Mouse (Mus musculus): Measurements from ENCODE around the gene Tas1r1. TPM values are rescaled to one million over a fixed set of nuclear protein-coding genes. Genes with fewer than 3 reads are reported as not detected.

The Tas1r1 gene
- 0.35 and 0.65 TPM in 2 replicates for polyA plus RNA-seq (2016; fragmentation: Nextera tagmentation; extraction: Ambion mirVana)

DNA sequence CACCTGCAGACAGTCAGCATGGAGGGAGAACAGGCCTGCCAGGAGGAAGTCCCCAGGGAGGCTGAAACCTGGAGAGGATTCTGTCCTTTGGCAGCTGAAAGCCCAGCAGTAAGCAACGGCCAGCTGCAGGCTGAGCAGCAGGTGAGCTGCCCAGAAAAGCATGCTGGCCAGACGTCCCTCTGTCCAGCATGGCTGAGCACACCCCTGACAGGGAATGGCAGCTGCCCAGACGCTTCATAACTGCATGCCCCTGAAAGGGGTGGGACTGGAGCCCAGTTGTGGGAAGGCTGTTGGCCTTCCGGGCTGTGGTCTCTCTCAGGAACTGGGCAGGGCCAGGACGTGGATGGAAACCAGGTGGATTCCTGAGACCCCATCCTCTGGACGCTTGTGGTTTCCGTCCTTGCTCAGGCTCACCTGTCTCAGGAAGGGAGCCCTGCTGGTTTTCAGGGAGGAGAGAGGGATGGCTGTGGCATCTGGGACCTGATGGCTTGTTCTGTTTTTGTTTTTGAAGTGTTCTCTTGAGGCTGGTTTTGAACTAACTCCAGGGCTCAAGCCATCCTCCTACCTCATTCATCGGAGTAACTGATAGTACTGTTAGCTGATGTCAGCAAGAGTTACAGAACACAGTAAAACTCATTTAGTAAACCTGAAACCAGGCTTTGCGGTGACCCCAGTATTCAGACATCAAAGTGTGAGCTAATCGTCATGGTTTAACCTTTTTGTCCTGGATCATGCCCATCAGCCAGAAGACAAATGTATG is at the start of gene Tas1r1:
Gene Tas1r1 (minus strand): TSS at position 344 of the 760 bp plus-strand sequence.
- no peak for DNase-seq (ENCODE audit: low spot score)
- Histone ChIP-seq H3K4me3 (peak within 1 kb of the TSS; percentile 84), H3K27ac (peak within 1 kb of the TSS; percentile 83), H3K36me3 (peaks cover 26% of the 10 kb centered on the region), H3K9me3 (replicated peaks) (no peaks in the 10 kb centered on the region), H3K27me3 (ENCODE audit: low read depth, poor library complexity, severe bottlenecking) (no peaks in the 10 kb centered on the region), H3K4me1 (peaks cover 23% of the 10 kb centered on the region)
- 52% methylated on average over 10 of the region's 10 CpGs for WGBS

DNA sequence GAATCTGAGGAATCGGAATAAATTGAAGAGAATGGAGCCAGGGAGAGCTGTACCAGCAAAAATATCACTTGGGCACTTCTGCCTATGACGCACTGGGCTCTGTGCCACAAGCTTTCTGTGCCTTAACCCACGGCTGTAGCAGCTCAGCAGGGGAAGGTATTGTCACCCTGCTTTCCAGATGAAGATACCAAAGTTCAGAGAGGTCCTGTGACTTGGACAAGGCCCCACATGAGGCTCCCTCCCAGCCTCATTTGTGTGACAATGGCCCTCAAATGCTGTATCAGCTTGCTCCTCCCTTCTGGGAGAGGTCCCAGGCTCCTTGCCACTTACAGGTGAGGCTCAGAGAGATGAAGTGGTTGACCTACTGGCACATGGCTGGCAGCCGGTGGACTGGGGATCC is 49.8 kb upstream of the Tas1r1 start:
- Histone ChIP-seq H3K9me3 (replicated peaks) (no peaks in the 10 kb centered on the region), H3K27me3 (ENCODE audit: low read depth, poor library complexity, severe bottlenecking) (0 out of 2 replicates have a peak, but pooled peaks cover 16% of the 10 kb centered on the region), H3K4me1 (peaks cover 34% of the 10 kb centered on the region), H3K4me3 (peak overlapping the region; percentile 92), H3K36me3 (peaks cover 15% of the 10 kb centered on the region), H3K27ac (no peak overlapping the region)
- WGBS = 53% methylated on average over 4 of the region's 4 CpGs
- no peak for DNase-seq (ENCODE audit: low spot score)

DNA sequence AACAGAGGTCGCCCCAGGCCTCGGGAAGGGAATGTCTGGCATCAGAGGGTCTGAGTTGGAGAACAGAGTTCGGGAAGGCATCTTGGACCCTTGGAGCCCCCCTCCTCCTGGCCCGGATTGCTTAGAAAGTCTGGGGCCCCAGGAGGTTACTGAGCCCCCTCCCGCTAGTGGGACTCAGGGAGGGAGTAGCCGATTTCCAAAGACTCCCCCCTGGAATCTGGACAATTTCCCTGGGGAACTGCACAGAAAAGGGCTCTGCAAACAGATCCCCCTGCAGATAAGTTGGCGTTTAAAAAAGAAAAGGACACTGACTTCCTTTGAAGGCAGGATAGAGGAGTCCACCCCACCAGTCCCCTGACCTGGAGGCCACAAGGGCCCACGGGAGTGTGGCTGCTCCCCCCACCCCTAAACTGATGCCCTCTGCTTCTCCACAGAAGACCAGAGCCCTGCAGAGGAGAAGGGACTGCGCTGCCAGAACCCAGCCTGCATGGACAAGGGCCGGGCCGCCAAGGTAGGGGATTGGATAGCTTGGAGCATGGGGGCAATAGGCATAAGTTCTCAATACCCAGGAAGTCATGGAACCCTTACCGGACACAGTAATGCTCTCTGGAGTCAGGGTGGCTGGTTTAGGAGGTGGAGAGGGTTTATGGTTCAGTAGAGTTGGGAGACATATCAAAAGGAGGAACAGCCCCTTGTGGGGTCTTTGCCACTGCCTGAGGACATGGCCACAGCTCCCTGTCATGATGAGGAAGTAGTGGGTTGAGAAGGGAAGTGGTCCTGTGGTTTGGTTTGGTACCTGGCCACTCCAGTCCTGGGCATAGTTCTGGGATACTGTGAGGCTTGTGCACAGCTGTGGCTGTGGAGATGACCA is 49.1 kb upstream of the Tas1r1 start:
- Histone ChIP-seq H3K4me3 (peak overlapping the region; percentile 92), H3K27me3 (ENCODE audit: low read depth, poor library complexity, severe bottlenecking) (0 out of 2 replicates have a peak, but pooled peaks cover 16% of the 10 kb centered on the region), H3K36me3 (peaks cover 11% of the 10 kb centered on the region), H3K27ac (peak overlapping the region; percentile 91), H3K4me1 (peaks cover 29% of the 10 kb centered on the region), H3K9me3 (replicated peaks) (no peaks in the 10 kb centered on the region)
- WGBS = 8% methylated on average over 12 of the region's 12 CpGs
- DNase-seq (ENCODE audit: low spot score) = no peak

DNA sequence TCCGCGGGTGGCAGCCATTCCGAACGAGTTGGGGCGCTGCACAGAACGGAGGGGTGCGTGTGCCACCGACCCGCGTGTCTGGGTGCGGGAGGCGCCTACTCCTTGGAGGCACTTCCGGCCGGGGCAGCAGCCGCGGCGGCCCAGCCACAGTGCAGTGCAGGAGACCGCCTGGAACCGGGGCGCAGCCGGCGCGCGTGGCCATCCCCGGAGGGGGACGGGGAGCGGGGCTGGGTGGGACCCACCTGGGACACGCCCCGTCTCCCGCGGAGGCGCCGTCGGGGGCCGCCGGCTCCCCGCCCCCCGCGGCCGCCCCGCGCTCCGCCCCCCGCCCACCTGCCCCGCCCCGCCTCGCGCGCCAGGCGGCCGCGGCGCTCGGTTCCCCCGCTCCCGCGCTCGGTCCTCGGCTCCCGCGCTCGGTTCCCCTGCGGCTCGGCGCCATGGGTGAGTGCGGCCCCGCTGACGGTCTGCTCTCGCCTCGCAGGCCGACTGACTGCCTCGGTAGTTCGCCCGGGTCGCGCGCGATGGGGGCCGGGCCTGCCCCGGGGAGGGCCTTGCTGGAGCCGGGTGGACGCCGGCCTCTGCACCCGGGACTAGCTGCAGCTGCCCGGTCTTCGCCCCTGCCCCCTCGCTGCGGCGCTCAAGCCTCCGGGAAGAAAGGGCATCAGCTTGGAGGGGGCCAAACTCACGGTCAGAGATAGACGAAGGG is 48.3 kb upstream of the Tas1r1 start:
- WGBS = under 1% methylated on average over 78 of the region's 92 CpGs
- no peaks in the 10 kb centered on the region for H3K9me3 ChIP-seq (replicated peaks)
- 0 out of 2 replicates have a peak, but pooled peaks cover 16% of the 10 kb centered on the region for H3K27me3 ChIP-seq (ENCODE audit: low read depth, poor library complexity, severe bottlenecking)
- peak overlapping the region; percentile 91 for H3K27ac ChIP-seq
- DNase-seq (ENCODE audit: low spot score) = peak; percentile 79
- H3K36me3 ChIP-seq = peaks cover 11% of the 10 kb centered on the region
- H3K4me3 ChIP-seq = peak overlapping the region; percentile 92
- H3K4me1 ChIP-seq = peaks cover 26% of the 10 kb centered on the region

DNA sequence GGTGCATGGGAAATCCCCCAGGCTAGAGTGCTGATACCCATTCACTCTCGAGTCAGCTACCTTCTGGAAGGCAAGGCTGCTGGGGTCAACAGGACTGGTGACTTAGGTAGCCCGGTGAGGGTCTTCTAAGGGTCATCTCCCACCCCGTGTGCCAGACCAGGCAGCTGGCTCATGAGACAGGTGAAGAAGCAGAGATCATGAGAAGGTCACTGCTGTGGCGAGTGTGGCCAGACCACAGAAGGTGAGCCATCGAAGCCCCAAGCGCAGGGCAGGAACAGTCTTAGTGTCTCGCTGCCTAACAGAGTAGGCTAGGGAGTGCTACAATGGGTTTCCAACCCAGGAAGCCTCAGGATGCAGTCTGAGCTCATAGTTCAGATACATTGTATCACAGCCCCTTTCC is 46.2 kb upstream of the Tas1r1 start:
- no peak overlapping the region for H3K27ac ChIP-seq
- no peaks in the 10 kb centered on the region for H3K9me3 ChIP-seq (replicated peaks)
- WGBS = 87% methylated on average over 7 of the region's 7 CpGs
- peaks cover 26% of the 10 kb centered on the region for H3K4me1 ChIP-seq
- 0 out of 2 replicates have a peak, but pooled peaks cover 16% of the 10 kb centered on the region for H3K27me3 ChIP-seq (ENCODE audit: low read depth, poor library complexity, severe bottlenecking)
- DNase-seq (ENCODE audit: low spot score) = no peak
- peaks cover 10% of the 10 kb centered on the region for H3K36me3 ChIP-seq
- H3K4me3 ChIP-seq = no peak overlapping the region

GRCm38 (mm10) chr4:152083611-152084220 is 45.3 kb upstream of the Tas1r1 start:
- 0 out of 2 replicates have a peak, but pooled peaks cover 16% of the 10 kb centered on the region for H3K27me3 ChIP-seq (ENCODE audit: low read depth, poor library complexity, severe bottlenecking)
- no peak overlapping the region for H3K27ac ChIP-seq
- WGBS = 69% methylated on average over 7 of the region's 7 CpGs

DNA sequence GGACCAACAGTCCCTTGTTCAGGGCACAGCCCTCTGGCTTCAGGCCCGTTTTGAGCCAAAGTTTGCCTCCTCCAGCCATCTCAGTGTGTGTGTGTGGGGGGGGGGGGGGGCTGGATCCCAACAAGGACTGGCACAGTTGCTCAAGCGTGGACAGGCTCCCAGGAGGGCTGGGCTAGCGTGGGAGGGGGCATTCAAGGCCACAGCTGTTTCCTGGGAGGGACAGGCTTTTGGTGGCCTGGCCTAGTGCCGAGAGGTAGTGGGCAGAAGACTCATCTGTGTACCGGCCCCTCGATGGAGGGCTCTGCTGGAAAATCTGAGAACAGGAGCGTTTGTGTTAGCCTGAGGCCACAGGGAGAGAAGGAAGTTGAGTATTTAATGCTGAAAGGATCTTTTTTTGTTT is 41.6 kb upstream of the Tas1r1 start:
- DNase-seq (ENCODE audit: low spot score) = no peak
- Histone ChIP-seq H3K4me3 (no peak overlapping the region), H3K27me3 (ENCODE audit: low read depth, poor library complexity, severe bottlenecking) (0 out of 2 replicates have a peak, but pooled peaks cover 4% of the 10 kb centered on the region), H3K9me3 (replicated peaks) (no peaks in the 10 kb centered on the region), H3K4me1 (peaks cover 17% of the 10 kb centered on the region), H3K36me3 (no peaks in the 10 kb centered on the region), H3K27ac (no peak overlapping the region)
- 76% methylated on average over 7 of the region's 7 CpGs for WGBS

More at GRCm38 (mm10) chr4:152083611-152084220, 45.3 kb upstream of the Tas1r1 start:
- H3K36me3 ChIP-seq = 0 out of 2 replicates have a peak, but pooled peaks cover 5% of the 10 kb centered on the region
- no peak overlapping the region for H3K4me3 ChIP-seq
- peaks cover 23% of the 10 kb centered on the region for H3K4me1 ChIP-seq
- no peaks in the 10 kb centered on the region for H3K9me3 ChIP-seq (replicated peaks)
- DNase-seq (ENCODE audit: low spot score) = no peak

DNA sequence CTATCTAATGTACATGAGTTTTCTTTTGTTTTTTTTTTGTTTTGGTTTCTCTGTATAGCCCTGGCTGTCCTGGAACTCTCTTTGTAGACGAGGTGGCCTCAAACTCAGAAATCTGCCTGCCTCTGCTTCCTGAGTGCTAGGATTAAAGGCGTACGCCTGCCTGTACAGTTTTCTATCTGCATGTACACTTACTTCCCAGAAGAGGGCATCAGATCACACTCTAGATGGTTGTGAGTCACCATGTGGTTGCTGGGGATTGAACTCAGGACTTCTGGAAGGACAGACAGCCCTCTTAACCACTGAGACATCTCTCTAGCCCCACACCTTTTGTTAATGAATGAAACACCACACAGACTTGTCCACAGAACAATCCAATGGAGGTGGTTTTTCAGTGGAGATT is 40.9 kb upstream of the Tas1r1 start:
- 91% methylated on average over 3 of the region's 3 CpGs for WGBS
- no peak for DNase-seq (ENCODE audit: low spot score)
- Histone ChIP-seq H3K36me3 (no peaks in the 10 kb centered on the region), H3K27me3 (ENCODE audit: low read depth, poor library complexity, severe bottlenecking) (no peaks in the 10 kb centered on the region), H3K4me3 (no peak overlapping the region), H3K9me3 (replicated peaks) (no peaks in the 10 kb centered on the region), H3K4me1 (peaks cover 17% of the 10 kb centered on the region), H3K27ac (no peak overlapping the region)

DNA sequence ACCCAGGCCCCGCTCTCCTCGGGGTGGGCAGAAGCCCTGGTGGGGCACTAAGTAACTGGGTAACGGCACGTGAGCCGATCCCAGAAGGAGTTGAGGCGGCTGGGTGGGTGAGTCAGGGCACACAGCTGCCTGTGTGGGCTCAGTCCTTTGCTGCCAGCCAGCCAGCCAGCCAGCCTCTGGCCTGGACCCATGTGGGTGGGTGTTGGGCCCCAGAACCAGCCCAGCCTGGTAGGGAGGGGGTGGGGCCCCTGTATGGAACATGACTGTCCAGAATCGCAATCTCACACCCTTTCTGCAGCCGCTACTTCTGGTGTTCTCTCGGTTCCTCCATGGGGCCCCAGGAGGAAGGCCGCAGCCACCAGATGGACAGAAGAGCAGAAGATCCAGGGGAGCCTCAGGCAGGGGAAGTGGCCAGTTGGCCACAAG is 39.8 kb upstream of the Tas1r1 start:
- H3K36me3 ChIP-seq = no peaks in the 10 kb centered on the region
- peaks cover 23% of the 10 kb centered on the region for H3K4me1 ChIP-seq
- H3K27ac ChIP-seq = no peak overlapping the region
- WGBS = 89% methylated on average over 10 of the region's 10 CpGs
- no peaks in the 10 kb centered on the region for H3K9me3 ChIP-seq (replicated peaks)
- no peak for DNase-seq (ENCODE audit: low spot score)
- no peak overlapping the region for H3K4me3 ChIP-seq
- H3K27me3 ChIP-seq (ENCODE audit: low read depth, poor library complexity, severe bottlenecking) = no peaks in the 10 kb centered on the region

- no peak for DNase-seq (ENCODE audit: low spot score)
- 86% methylated on average over 9 of the region's 9 CpGs for WGBS
- no peaks in the 10 kb centered on the region for H3K9me3 ChIP-seq (replicated peaks)
- H3K27me3 ChIP-seq (ENCODE audit: low read depth, poor library complexity, severe bottlenecking) = no peaks in the 10 kb centered on the region
- H3K36me3 ChIP-seq = no peaks in the 10 kb centered on the region
- H3K4me3 ChIP-seq = no peak overlapping the region
- peak overlapping the region; percentile 19; the same call in 1 of the 2 replicates for H3K27ac ChIP-seq
- peaks cover 29% of the 10 kb centered on the region for H3K4me1 ChIP-seq
These were observed 38.8 kb upstream of the Tas1r1 start for GRCm38 (mm10) chr4:152077191-152077590.

DNA sequence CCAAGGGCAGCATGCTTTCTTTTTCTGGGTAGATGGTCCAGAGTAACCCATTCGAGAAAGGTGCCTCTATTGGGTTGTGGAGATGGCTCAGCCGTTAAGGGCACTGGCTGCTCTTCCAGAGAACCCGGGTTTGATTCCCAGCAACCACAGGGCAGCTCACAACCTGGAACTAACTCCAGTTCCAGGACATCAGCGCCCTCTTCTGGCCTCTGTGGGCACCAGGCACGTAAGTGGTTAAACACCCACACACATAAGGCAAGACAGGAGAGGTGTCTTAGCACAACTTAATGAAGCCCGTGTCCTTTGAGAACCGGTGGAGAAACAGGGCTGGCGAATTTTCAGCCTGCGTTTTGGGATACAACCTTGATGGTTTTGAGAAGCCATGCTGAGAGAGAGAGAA is 36.2 kb upstream of the Tas1r1 start:
- WGBS = 83% methylated on average over 9 of the region's 9 CpGs
- H3K4me1 ChIP-seq = peaks cover 31% of the 10 kb centered on the region

GRCm38 (mm10) chr4:152073715-152074114 is 35.3 kb upstream of the Tas1r1 start:
- H3K27me3 ChIP-seq (ENCODE audit: low read depth, poor library complexity, severe bottlenecking) = no peaks in the 10 kb centered on the region
- 84% methylated on average over 6 of the region's 6 CpGs for WGBS
- H3K36me3 ChIP-seq = no peaks in the 10 kb centered on the region
- no peaks in the 10 kb centered on the region for H3K9me3 ChIP-seq (replicated peaks)
- DNase-seq (ENCODE audit: low spot score) = no peak
- no peak overlapping the region for H3K4me3 ChIP-seq
- peaks cover 33% of the 10 kb centered on the region for H3K4me1 ChIP-seq
- no peak overlapping the region for H3K27ac ChIP-seq

More for the DNA sequence above, 36.2 kb upstream of the Tas1r1 start:
- Histone ChIP-seq H3K27me3 (ENCODE audit: low read depth, poor library complexity, severe bottlenecking) (no peaks in the 10 kb centered on the region), H3K36me3 (no peaks in the 10 kb centered on the region), H3K4me3 (no peak overlapping the region), H3K27ac (no peak overlapping the region), H3K9me3 (replicated peaks) (no peaks in the 10 kb centered on the region)
- DNase-seq (ENCODE audit: low spot score) = no peak

Data from limb, embryonic 10.5 days (tissue).